Mouse (Mus musculus) thymus, adult 2 months (tissue): ENCODE data around the gene Usp38.

Experiments used
- CTCF ChIP-seq: fragments of 200-500 bp; IDR thresholded peaks from 2 replicates; pipeline ENCODE4 v1.5.1; 2012; ENCODE audit warnings: mild to moderate bottlenecking, control low read depth, low read length, moderate library complexity, borderline replicate concordance; ENCODE audit not compliant: control insufficient read depth, poor library complexity, insufficient read depth; ENCODE audit errors: extremely low read depth
- POLR2A ChIP-seq: fragments of 200-500 bp; IDR thresholded peaks from 2 replicates; pipeline ENCODE4 v1.6.1; 2012; ENCODE audit warnings: mild to moderate bottlenecking, low read length, control low read depth, moderate library complexity; ENCODE audit not compliant: control insufficient read depth, poor library complexity, insufficient read depth; ENCODE audit errors: extremely low read depth

DNA sequence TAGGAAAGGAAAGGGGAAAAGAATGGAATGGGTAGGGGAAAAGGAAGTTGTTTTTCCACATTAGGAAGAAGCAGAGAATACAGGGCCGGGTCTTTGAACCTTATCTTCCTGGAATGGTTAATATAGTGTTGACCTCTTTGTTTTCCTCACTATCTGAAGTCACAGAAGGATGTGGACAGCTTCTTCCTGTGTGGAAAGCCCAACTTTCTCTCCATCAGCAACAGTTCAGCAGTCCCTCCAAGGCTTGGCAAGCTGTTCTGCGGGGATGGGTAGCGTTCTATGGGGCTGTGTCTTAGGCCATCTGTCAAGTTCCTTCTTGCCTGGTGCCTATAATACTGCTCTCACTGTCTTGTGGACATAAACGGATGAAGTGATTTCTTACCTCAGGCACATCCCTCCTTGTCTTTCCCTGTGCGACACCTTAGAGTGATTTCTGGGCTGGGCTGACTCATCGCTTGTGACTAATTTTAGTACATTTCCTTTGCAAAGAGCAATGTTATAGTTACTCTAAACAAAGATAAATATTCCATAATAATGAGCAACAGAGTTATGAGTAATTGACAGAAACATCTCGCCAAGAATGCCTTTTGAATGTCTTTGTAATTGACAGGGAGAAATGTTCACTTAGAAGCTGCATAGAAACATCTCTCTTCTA lies 52.7 kb downstream of the Usp38 start:
- TF ChIP-seq POLR2A (no peak), CTCF (no peak)
